Mouse (Mus musculus) 3134 (cell line): ENCODE measurements at regions not wholly inside any gene's neighbourhood (a gene's known extent, or its start where the extent isn't known, plus 50 kb on each side); places are given as distances from the start of the nearest gene placed in this dataset.

Experiments used
- DNase-seq: peaks from one replicate; pipeline ENCODE4 v3.0.0-alpha.2; 2011; ENCODE audit warnings: low spot score; ENCODE audit not compliant: insufficient read length; ENCODE audit errors: extremely low read depth

DNA sequence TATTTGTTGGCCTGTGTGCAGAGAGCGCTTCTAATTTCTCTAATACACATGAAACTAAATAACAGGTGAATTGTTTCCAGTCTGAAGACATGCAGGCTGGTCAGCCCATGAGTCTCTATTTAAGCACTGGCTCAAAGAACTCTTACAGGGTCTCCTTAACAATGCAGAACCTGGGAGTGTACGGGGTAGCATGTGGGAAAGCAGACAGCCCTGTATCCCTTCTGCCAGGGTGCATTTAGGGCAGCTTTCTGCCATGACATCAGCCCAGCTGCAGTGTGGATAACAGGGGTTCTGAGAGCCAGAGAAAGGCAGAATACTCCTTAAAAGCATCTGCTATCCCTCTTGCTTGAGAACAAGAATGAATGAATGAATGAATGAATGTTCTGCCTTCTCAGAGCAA lies 164.7 kb downstream of the Grb14 start:
- DNase-seq, result no peak

DNA sequence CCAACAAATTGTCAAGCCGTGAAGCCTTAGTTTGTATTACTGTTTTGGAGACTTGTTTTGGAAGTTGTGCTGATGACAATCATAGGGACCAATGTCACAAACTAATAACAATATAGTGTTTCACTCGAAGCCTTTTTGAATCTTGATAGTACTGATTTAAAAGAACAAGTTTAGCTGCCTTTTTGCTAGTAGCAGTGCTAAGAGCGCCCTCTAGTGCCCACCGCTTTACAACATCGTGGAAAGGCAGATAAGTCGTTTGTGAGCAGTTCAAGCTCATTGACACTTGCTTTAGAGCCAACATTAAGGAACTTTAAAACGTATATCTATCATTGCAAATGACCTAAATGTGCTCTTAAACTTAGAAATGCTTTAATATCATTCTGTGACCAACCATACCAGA lies 170.9 kb downstream of the Grb14 start:
- peak; percentile 18 for DNase-seq

DNA sequence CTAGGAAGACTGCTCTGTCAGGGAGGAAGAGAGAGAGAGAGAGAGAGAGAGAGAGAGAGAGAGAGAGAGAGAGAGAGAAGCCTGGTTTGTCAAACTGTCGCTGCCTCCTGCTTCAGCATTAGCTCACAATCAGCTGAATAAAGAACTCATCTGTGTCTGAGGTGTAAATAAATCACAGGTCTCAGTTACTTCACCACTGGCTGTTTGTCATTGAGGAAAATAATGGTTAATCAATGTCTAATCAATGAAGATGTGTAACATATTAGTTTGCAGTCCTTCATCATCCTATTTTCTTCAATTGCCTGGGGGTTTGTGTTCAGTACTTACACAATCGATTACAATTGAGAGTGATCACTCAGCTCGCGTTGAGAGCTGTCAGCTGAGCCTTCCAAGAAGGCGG lies 171.9 kb downstream of the Grb14 start:
- DNase-seq, result no peak

DNA sequence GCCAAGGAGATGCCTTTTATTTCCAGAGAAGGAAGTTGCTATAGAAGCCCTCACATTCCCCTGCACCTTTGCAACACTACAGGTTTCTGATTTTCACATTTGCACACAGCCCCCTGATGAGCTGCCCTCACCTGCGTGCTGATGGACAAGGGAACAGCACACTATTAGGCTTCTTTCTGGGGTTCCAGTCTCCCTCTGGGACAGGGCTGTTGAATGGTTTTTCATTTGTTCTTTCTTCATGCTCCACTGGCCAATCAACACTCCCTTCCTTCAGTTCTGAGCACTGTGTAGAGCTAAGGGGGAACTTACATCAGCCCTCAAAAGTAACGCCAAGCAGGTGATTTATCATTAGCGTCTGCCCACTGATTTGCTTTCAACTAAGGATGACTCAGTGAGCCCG lies 173.7 kb downstream of the Grb14 start:
- DNase-seq, result no peak

DNA sequence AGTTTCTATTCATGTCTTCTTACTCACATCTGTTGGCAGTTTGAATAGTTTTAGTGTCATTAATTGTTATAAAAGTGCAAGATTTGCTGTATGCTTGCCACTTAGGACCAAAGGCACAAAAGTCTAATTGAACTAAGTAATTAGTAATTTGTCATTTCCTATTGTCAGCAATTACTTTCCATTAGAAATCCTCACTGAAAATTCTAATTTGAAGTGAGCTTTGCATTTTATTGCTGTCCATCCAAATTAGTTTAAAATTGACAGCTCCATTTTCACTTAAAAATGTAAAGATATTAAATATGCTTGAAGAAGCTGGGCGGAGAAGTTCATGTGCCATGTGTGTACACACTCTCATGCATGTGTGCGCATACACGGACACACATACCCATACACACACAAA lies 174.1 kb downstream of the Grb14 start:
- DNase-seq, result no peak

DNA sequence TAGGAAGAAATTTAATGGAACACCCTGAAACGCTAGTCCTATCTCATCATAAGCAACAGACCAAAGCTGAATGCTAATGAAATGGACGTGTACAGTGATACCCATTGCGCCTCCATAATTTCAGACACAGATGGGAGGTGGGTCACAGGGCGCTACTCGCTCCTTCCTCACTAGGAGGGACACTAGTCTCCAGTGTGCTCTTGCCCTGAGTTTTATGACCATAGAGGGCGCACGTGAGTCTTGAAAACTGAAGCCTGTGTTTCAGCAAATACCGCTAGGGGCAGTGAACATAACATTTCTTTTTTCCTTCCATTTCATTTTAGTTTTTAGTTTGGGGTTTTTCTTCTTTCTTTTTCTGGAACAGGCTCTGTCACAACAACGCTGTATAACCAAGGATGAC lies 200.3 kb downstream of the Grb14 start:
- DNase-seq, result no peak

DNA sequence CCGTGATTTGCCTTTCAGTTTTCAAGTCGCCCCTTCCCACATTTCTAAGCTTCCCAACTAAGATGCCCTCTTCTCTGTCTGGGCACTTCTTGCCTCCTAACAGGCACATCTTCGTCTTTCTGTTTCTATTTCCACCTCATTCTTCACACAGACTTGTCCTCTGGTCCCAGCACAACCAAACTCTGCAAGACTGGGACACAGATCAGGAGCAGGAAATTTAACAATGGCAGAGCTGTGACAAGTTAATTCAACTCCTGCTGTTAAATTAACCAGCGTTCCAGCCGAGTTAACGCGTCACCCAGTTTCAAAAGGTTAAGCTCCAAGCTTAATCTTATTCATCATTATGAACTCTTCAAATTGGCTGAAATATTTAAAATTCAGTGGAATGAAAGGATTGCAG lies 200.9 kb downstream of the Grb14 start:
- no peak for DNase-seq

DNA sequence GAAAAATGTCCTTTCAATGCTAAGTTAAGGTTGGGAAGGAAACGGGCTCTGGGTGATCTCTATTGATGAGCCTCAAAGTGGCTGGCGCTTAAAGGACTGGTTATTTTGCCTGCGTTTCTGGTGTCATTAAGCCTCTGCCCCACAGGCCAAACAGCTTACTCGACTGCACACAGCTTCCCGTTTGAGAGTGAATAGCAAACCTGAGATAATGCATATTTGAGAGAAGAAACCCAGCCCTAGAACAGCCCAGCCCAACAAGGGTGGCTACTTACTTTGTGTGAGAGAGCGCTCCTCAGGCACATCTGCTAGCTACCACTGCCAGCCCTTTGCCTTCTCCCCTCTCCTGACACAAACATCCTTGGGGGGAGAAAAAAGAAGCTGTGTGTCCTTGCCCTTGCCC lies 201.7 kb downstream of the Grb14 start:
- no peak for DNase-seq

DNA sequence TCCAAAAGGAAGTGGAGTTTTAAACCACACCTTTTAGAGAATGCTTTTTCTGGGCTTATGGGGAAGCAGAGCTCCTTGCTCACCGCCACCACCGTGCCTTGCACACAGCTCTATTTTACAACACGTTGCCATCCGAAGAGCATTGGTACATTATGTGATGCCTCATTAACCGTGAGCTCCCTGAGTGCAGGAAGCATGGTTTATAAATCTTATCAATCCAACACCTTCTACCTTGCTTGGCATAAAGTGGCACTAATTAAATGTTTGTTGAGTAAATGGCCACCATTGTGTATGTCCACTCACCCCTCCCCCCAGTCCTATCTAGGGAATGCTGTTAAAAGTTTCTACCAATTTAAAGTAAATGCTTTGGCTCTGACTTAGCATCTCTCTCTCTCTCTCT lies 206.6 kb downstream of the Grb14 start:
- no peak for DNase-seq
